ENCODE assay signal across 8 mouse cellular contexts in the genomic region with DNA sequence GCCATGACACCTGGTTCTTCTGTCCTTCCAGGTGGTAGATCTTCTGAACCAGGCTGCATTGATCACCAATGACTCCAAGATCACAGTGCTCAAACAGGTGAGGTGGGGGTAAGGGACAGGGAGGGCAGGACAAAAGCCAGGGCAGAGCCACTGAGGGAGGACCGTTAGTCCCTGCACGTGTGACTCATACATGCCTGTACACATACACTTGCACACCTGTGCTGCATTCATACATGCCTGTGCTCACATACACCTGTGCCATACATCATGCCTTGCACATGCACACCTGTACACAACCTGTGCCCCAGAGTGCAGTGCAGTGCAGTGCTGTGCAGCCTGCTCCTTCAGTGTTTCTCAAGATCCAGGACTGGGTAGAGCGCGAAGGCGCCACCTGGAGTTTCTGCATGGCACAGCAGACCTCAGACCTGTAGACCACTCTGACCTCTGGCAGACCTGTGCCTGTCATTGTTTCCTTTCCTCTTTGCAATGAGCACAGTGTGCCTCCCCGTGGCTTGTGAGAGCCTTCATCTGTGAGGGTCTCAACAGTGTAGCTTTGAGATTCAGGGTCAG. TPM values are rescaled to one million over a fixed set of nuclear protein-coding genes. Genes with fewer than 3 reads are reported as not detected.
DNase-seq lines count a peak whose midpoint lies in the region; ATAC-seq and TF ChIP-seq lines count a peak whose summit lies in the region.

No protein-coding gene starts in this region.

- peak; percentile 57; the same call in 1 of the 2 replicates for TF ChIP-seq CTCF in spleen, adult 2 months (IDR thresholded peaks at IDR 0.05; ENCODE audit: extremely low read depth, insufficient read depth, insufficient read length, insufficient replicate concordance)

- H3K4me3 ChIP-seq in spleen, adult 2 months (ENCODE audit: extremely low read depth, insufficient read depth, insufficient read length): no peak overlapping the region
- H3K4me3 ChIP-seq in heart, embryonic 11.5 days (ENCODE audit: low read depth, low read length): no peak overlapping the region
- no peak overlapping the region for H3K4me3 ChIP-seq in stomach, embryonic 15.5 days (replicated peaks)

- H3K27me3 ChIP-seq in spleen, adult 2 months (ENCODE audit: control insufficient read depth, insufficient read depth, low read length): no peaks in the 10 kb centered on the region
- H3K27me3 ChIP-seq in heart, embryonic 11.5 days (ENCODE audit: control insufficient read depth, insufficient read depth, low read length): no peaks in the 10 kb centered on the region
- H3K27me3 ChIP-seq in stomach, embryonic 15.5 days (replicated peaks): no peaks in the 10 kb centered on the region

- H3K36me3 ChIP-seq in spleen, adult 2 months (ENCODE audit: control insufficient read depth, insufficient read depth, low read length): peaks cover 19% of the 10 kb centered on the region
- H3K36me3 ChIP-seq in heart, embryonic 11.5 days (ENCODE audit: control insufficient read depth, insufficient read depth, low read length): peaks cover 33% of the 10 kb centered on the region
- peaks cover 26% of the 10 kb centered on the region for H3K36me3 ChIP-seq in stomach, embryonic 15.5 days

- H3K4me2 ChIP-seq in heart, embryonic 11.5 days: no peak overlapping the region
- no peak overlapping the region for H3K4me2 ChIP-seq in stomach, embryonic 15.5 days

- H3K27ac ChIP-seq in spleen, adult 2 months (ENCODE audit: insufficient read depth, low read length): no peak overlapping the region
- no peak overlapping the region for H3K27ac ChIP-seq in heart, embryonic 11.5 days (ENCODE audit: low read depth, low read length)
- H3K27ac ChIP-seq in stomach, embryonic 15.5 days: no peak overlapping the region

- no peaks in the 10 kb centered on the region for H3K9me3 ChIP-seq in heart, embryonic 11.5 days (replicated peaks; ENCODE audit: control insufficient read depth, low read length)
- H3K9me3 ChIP-seq in stomach, embryonic 15.5 days: no peaks in the 10 kb centered on the region

- peak; percentile 41 for ATAC-seq in heart, embryonic 11.5 days (replicated peaks; ENCODE audit: insufficient number of reproducible peaks, low FRiP score, low TSS enrichment)
- peak; percentile 74 for ATAC-seq in megakaryocyte, adult 5-6 weeks (ENCODE audit: poor library complexity, severe bottlenecking)
- ATAC-seq in stomach, embryonic 15.5 days (ENCODE audit: insufficient read depth, low FRiP score, low read depth): peak; percentile 24; the same call in 1 of the 2 replicates

- WGBS in spleen, adult 2 months: 71% methylated on average over 6 of the region's 6 CpGs
- 63% methylated on average over 6 of the region's 6 CpGs for WGBS in heart, embryonic 11.5 days (ENCODE audit: insufficient replicate concordance)
- WGBS in stomach, embryonic 15.5 days: 55% methylated on average over 6 of the region's 6 CpGs

- TF ChIP-seq POLR2A in spleen, adult 2 months (IDR thresholded peaks at IDR 0.05; ENCODE audit: low read depth, low read length): no peak

- no peak overlapping the region for H3K9ac ChIP-seq in heart, embryonic 11.5 days (ENCODE audit: low read depth, low read length)
- no peak overlapping the region for H3K9ac ChIP-seq in stomach, embryonic 15.5 days

- H3K4me1 ChIP-seq in spleen, adult 2 months (ENCODE audit: control insufficient read depth, insufficient read depth, insufficient read length): peaks cover 4% of the 10 kb centered on the region; the same call in 1 of the 2 replicates
- peaks cover 9% of the 10 kb centered on the region; the same call in 1 of the 2 replicates for H3K4me1 ChIP-seq in heart, embryonic 11.5 days (ENCODE audit: control insufficient read depth, insufficient read depth, low read length)
- H3K4me1 ChIP-seq in stomach, embryonic 15.5 days: peaks cover 16% of the 10 kb centered on the region

- peak; percentile 21 to 57 for DNase-seq in spleen, adult 2 months (ENCODE audit: low read depth in 1 of 2, low spot score in 2 of 2)
- DNase-seq in spleen, adult 12 weeks (ENCODE audit: low spot score): no peak
- peak; percentile 53 for DNase-seq in adrenal gland, postnatal 25 days
- peak; percentile 71 for DNase-seq in kidney, adult 9 months
- no peak for DNase-seq in gastrocnemius, postnatal 4 days (ENCODE audit: low spot score in 2 of 2)

RNA-seq across cellular contexts. Expression of a gene that starts 5.0 kb away (rescaled TPM):
- 67.2 and 88.3 TPM in 2 replicates for polyA plus RNA-seq in spleen, adult 2 months (2012; rRNA removed)
- 120 and 126 TPM in 2 replicates for total RNA-seq in adrenal gland, postnatal 25 days (2021)
- polyA plus RNA-seq in heart, embryonic 11.5 days (2014; fragmentation: Nextera tagmentation; extraction: Ambion mirVana): 17.6 and 21.4 TPM in 2 replicates
- 48.4 and 54.7 TPM in 2 replicates for total RNA-seq in megakaryocyte, adult 5-6 weeks (2015)
- 26.6 and 30.4 TPM in 2 replicates for total RNA-seq in megakaryocyte, adult 5-6 weeks (2017)
- 28.1 and 32.3 TPM in 2 replicates for polyA plus RNA-seq in stomach, embryonic 15.5 days (2015; fragmentation: Nextera tagmentation; extraction: Ambion mirVana)
- total RNA-seq in gastrocnemius, postnatal 4 days (2021): 10 to 100 TPM; 61.4 to 63.8 TPM

RNA-seq across cellular contexts. Expression of a gene that starts 5.8 kb away (rescaled TPM):
- 0.38 and 0.49 TPM in 2 replicates for polyA plus RNA-seq in spleen, adult 2 months (2012; rRNA removed)
- 0.76 TPM in 1 of 2 replicates, not detected in the other for total RNA-seq in adrenal gland, postnatal 25 days (2021)
- 0.59 TPM in 1 of 2 replicates, not detected in the other for polyA plus RNA-seq in heart, embryonic 11.5 days (2014; fragmentation: Nextera tagmentation; extraction: Ambion mirVana)
- not detected in 2 replicates for total RNA-seq in megakaryocyte, adult 5-6 weeks (2015)
- not detected in 2 replicates for total RNA-seq in megakaryocyte, adult 5-6 weeks (2017)
- 30.2 and 32.7 TPM in 2 replicates for polyA plus RNA-seq in stomach, embryonic 15.5 days (2015; fragmentation: Nextera tagmentation; extraction: Ambion mirVana)
- total RNA-seq in gastrocnemius, postnatal 4 days (2021): under 1 TPM in 1 of 2 experiments, not detected in 1; 0.13 TPM

RNA-seq across cellular contexts. Expression of a gene that starts 25.3 kb away (rescaled TPM):
- 0.06 TPM in 1 of 2 replicates, not detected in the other for polyA plus RNA-seq in spleen, adult 2 months (2012; rRNA removed)
- total RNA-seq in adrenal gland, postnatal 25 days (2021): not detected in 2 replicates
- polyA plus RNA-seq in heart, embryonic 11.5 days (2014; fragmentation: Nextera tagmentation; extraction: Ambion mirVana): not detected in 2 replicates
- not detected in 2 replicates for total RNA-seq in megakaryocyte, adult 5-6 weeks (2015)
- not detected in 2 replicates for total RNA-seq in megakaryocyte, adult 5-6 weeks (2017)
- not detected in 2 replicates for polyA plus RNA-seq in stomach, embryonic 15.5 days (2015; fragmentation: Nextera tagmentation; extraction: Ambion mirVana)
- total RNA-seq in gastrocnemius, postnatal 4 days (2021): not detected

RNA-seq across cellular contexts. Expression of a gene that starts 25.3 kb away (rescaled TPM):
- polyA plus RNA-seq in spleen, adult 2 months (2012; rRNA removed): 23.8 and 32.9 TPM in 2 replicates
- total RNA-seq in adrenal gland, postnatal 25 days (2021): 45.8 and 48.3 TPM in 2 replicates
- 13.9 and 14.2 TPM in 2 replicates for polyA plus RNA-seq in heart, embryonic 11.5 days (2014; fragmentation: Nextera tagmentation; extraction: Ambion mirVana)
- total RNA-seq in megakaryocyte, adult 5-6 weeks (2015): 11.4 and 14.5 TPM in 2 replicates
- total RNA-seq in megakaryocyte, adult 5-6 weeks (2017): 6.9 and 8.2 TPM in 2 replicates
- 23.5 and 28.0 TPM in 2 replicates for polyA plus RNA-seq in stomach, embryonic 15.5 days (2015; fragmentation: Nextera tagmentation; extraction: Ambion mirVana)
- 10 to 100 TPM; 36.6 to 38.1 TPM for total RNA-seq in gastrocnemius, postnatal 4 days (2021)

RNA-seq across cellular contexts. Expression of a gene that starts 38.1 kb away (rescaled TPM):
- polyA plus RNA-seq in spleen, adult 2 months (2012; rRNA removed): 2.5 and 4.0 TPM in 2 replicates
- 10.9 and 13.0 TPM in 2 replicates for total RNA-seq in adrenal gland, postnatal 25 days (2021)
- polyA plus RNA-seq in heart, embryonic 11.5 days (2014; fragmentation: Nextera tagmentation; extraction: Ambion mirVana): 2.1 and 2.2 TPM in 2 replicates
- total RNA-seq in megakaryocyte, adult 5-6 weeks (2015): 0.25 TPM in 1 of 2 replicates, not detected in the other
- total RNA-seq in megakaryocyte, adult 5-6 weeks (2017): 0.15 and 0.24 TPM in 2 replicates
- polyA plus RNA-seq in stomach, embryonic 15.5 days (2015; fragmentation: Nextera tagmentation; extraction: Ambion mirVana): 2.8 and 3.7 TPM in 2 replicates
- 1 to 10 TPM; 3.2 to 3.7 TPM for total RNA-seq in gastrocnemius, postnatal 4 days (2021)

Comparison
In these comparisons a context has a peak if more than half of its experiments do, and no peak if none do; other contexts are left out.
1. DNase-seq: peak in spleen, adult 2 months (2 of 2), adrenal gland, postnatal 25 days (single experiment) and kidney, adult 9 months (single experiment); none in spleen, adult 12 weeks (single experiment) and gastrocnemius, postnatal 4 days (0 of 2).
2. ATAC-seq: peak in every context shown above with its lines; median percentile 74 in megakaryocyte, adult 5-6 weeks; 41 in heart, embryonic 11.5 days; 24 in stomach, embryonic 15.5 days.